ENCODE assay signal across 25 mouse cellular contexts in genomic region chr15:59804821-59805220, GRCm38 (mm10).
"Had no signal": no experiment of that assay in that cellular context is flagged by ENCODE, and none has a peak within 500 bp of the region (broad histone marks: within the 10 kb centered on the region; RNA-seq: fewer than 3 reads in every experiment).

No protein-coding gene starts in this region.

- H3K27me3 ChIP-seq: embryonic facial prominence, embryonic 12.5 days; embryonic facial prominence, embryonic 13.5 days; embryonic facial prominence, embryonic 15.5 days; forebrain, embryonic 12.5 days; forebrain, embryonic 13.5 days; forebrain, embryonic 15.5 days had no signal

- DNase-seq: cerebellum, adult 9-10 months; cerebellum, adult 9-11 months; cerebellum, postnatal 10 days; cerebellum, postnatal 14 days; cerebellum, postnatal 25 days; cerebellum, postnatal 36 days; embryo, embryonic 11 days; forebrain, postnatal 0 days; gastrocnemius, adult 2 months; gastrocnemius, postnatal 10 days; gastrocnemius, postnatal 14 days; gastrocnemius, postnatal 25 days; gastrocnemius, postnatal 36 days; heart, adult 18-20 months; heart, adult 2 months had no signal

- H3K4me3 ChIP-seq: embryonic facial prominence, embryonic 10.5 days; embryonic facial prominence, embryonic 12.5 days; embryonic facial prominence, embryonic 13.5 days; embryonic facial prominence, embryonic 15.5 days; erythroblast, embryonic 14.5 days; forebrain, embryonic 10.5 days; forebrain, embryonic 12.5 days; forebrain, embryonic 13.5 days; forebrain, embryonic 15.5 days; gastrocnemius, adult 2 months; heart, adult 2 months had no signal

- ATAC-seq: forebrain, embryonic 13.5 days; forebrain, embryonic 14.5 days; forebrain, embryonic 15.5 days; forebrain, postnatal 0 days had no signal

- H3K9ac ChIP-seq: embryonic facial prominence, embryonic 12.5 days; embryonic facial prominence, embryonic 13.5 days; embryonic facial prominence, embryonic 15.5 days; forebrain, embryonic 12.5 days; forebrain, embryonic 13.5 days; forebrain, embryonic 15.5 days; forebrain, postnatal 0 days had no signal

- H3K36me3 ChIP-seq: embryonic facial prominence, embryonic 10.5 days; embryonic facial prominence, embryonic 12.5 days; embryonic facial prominence, embryonic 13.5 days; embryonic facial prominence, embryonic 15.5 days; forebrain, embryonic 10.5 days; forebrain, embryonic 12.5 days; forebrain, embryonic 15.5 days had no signal

- H3K27ac ChIP-seq: embryonic facial prominence, embryonic 10.5 days; embryonic facial prominence, embryonic 12.5 days; embryonic facial prominence, embryonic 13.5 days; embryonic facial prominence, embryonic 15.5 days; forebrain, embryonic 10.5 days; forebrain, embryonic 12.5 days; forebrain, embryonic 13.5 days; forebrain, embryonic 15.5 days; gastrocnemius, adult 2 months; heart, adult 2 months had no signal

- H3K4me1 ChIP-seq: embryonic facial prominence, embryonic 10.5 days; embryonic facial prominence, embryonic 12.5 days; embryonic facial prominence, embryonic 13.5 days; embryonic facial prominence, embryonic 15.5 days; forebrain, embryonic 10.5 days; forebrain, embryonic 12.5 days; forebrain, embryonic 13.5 days; forebrain, embryonic 15.5 days had no signal

- H3K4me2 ChIP-seq: embryonic facial prominence, embryonic 12.5 days; embryonic facial prominence, embryonic 13.5 days; embryonic facial prominence, embryonic 15.5 days; forebrain, embryonic 12.5 days; forebrain, embryonic 13.5 days; forebrain, embryonic 15.5 days had no signal

- H3K9me3 ChIP-seq: embryonic facial prominence, embryonic 10.5 days; embryonic facial prominence, embryonic 13.5 days; embryonic facial prominence, embryonic 15.5 days; forebrain, embryonic 10.5 days; forebrain, embryonic 12.5 days; forebrain, embryonic 13.5 days; forebrain, embryonic 15.5 days had no signal
